Mouse (Mus musculus): ENCODE measurements around the gene Gna13. TPM values are rescaled to one million over a fixed set of nuclear protein-coding genes. Genes with fewer than 3 reads are reported as not detected.
A peak's percentile ranks its signal among the peaks of the same experiment; 100 is the strongest.

Gna13 gene
- total and polyA plus RNA-seq, 3 experiments, result 51.0 to 102 (median 56.6) TPM

DNA sequence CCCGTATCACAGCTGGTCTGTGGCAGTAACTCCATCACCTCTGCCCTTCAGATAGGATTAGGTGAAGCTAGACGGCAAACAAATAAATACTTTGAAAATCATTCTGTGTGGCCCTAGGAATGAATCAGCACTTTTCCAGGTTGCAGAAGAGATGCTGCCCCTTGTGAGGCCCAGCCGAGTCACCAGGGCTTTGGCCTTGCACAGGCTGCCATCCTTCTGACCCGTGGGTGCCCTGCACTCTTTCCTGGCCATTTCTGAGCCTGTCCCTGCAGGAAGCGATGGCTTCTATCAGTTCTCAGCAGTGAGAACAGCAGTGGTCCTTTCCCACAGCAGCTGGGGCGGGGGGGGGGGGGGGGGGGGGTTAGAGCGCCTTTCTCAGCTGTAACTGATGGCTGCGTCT is 74.3 kb downstream of the Gna13 start:
- Histone ChIP-seq H3K4me3 (ENCODE audit: control insufficient read depth in 1 of 2, insufficient read depth in 1 of 2, low read depth in 2 of 2, low read length in 2 of 2) (no peak overlapping the region), H3K79me2 (ENCODE audit: control insufficient read depth, insufficient read depth, low read length, poor library complexity) (peaks cover 2% of the 10 kb centered on the region; the same call in 1 of the 2 replicates), H3K27me3 (ENCODE audit: control insufficient read depth in 1 of 2, insufficient read depth in 2 of 2, low read length in 2 of 2) (no peaks in the 10 kb centered on the region), H3K36me3 (ENCODE audit: control insufficient read depth in 1 of 2, insufficient read depth in 2 of 2, low read length in 2 of 2) (peaks cover 0 to 8% of the 10 kb centered on the region in 2 experiments; a peak in 1 of 4 replicates), H3K9ac (ENCODE audit: control insufficient read depth, low read depth, low read length, poor library complexity, severe bottlenecking) (no peak overlapping the region), H3K9me3 (replicated peaks; ENCODE audit: insufficient read depth, low read length) (no peaks in the 10 kb centered on the region), H3K27ac (ENCODE audit: control insufficient read depth, low read depth, low read length) (no peak overlapping the region), H3K4me1 (ENCODE audit: control insufficient read depth in 1 of 2, insufficient read depth in 2 of 2, low read length in 2 of 2) (peaks cover under 1 to 7% of the 10 kb centered on the region in 2 experiments; a peak in 3 of 4 replicates)
- TF ChIP-seq GABPA (IDR thresholded peaks at IDR 0.05; ENCODE audit: low read depth, low read length) (no peak), MAZ (IDR thresholded peaks at IDR 0.05; ENCODE audit: low read depth, low read length) (no peak), MXI1 (IDR thresholded peaks at IDR 0.05; ENCODE audit: low read depth, low read length) (no peak)
- DNase-seq (ENCODE audit: low read depth, low spot score), result no peak

DNA sequence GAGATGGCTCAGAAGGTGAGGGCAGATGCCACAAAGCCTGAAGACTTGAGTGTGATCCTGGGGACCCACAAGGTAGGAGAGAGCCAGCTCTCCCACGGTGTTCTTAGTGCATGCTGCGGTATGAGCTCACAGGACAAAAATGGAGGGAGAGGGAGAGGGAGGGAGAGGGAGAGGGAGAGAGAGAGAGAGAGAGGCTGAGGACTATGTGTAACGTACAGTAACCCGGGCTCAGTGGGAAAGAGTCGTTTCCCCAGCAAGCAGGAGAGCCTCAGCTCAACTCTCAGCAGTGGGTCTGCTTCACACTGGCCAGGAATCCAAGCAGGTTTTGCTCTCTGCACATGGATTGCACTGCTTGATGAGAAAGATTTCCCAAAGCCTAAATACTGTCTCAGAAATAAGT is 76.6 kb downstream of the Gna13 start:
- TF ChIP-seq EP300 (IDR thresholded peaks at IDR 0.05; ENCODE audit: low read depth in 1 of 2, low read length in 2 of 2) (no peak), HCFC1 (IDR thresholded peaks at IDR 0.05; ENCODE audit: low read depth, low read length) (no peak), CHD1 (IDR thresholded peaks at IDR 0.05; ENCODE audit: low read depth, low read length) (no peak), BHLHE40 (IDR thresholded peaks at IDR 0.05; ENCODE audit: borderline replicate concordance, low read depth, low read length) (no peak), ELF1 (IDR thresholded peaks at IDR 0.05; ENCODE audit: low read depth, low read length) (no peak), MAFK (IDR thresholded peaks at IDR 0.05; ENCODE audit: borderline replicate concordance, low read depth, low read length) (no peak), NELFE (IDR thresholded peaks at IDR 0.05; ENCODE audit: low read depth, low read length) (no peak), ZNF384 (IDR thresholded peaks at IDR 0.05; ENCODE audit: low read depth, low read length) (no peak), RAD21 (IDR thresholded peaks at IDR 0.05; ENCODE audit: low read depth, low read length) (no peak), MAX (IDR thresholded peaks at IDR 0.05; ENCODE audit: low read length) (no peak), SIN3A (IDR thresholded peaks at IDR 0.05; ENCODE audit: low read length) (no peak), USF1 (IDR thresholded peaks at IDR 0.05; ENCODE audit: low read depth, low read length) (no peak)
- Histone ChIP-seq H3K27ac (ENCODE audit: control insufficient read depth, low read depth, low read length) (no peak overlapping the region), H3K4me3 (ENCODE audit: control insufficient read depth in 1 of 2, insufficient read depth in 1 of 2, low read depth in 2 of 2, low read length in 2 of 2) (peak overlapping the region; percentile 71 to 75), H3K36me3 (ENCODE audit: control insufficient read depth in 1 of 2, insufficient read depth in 2 of 2, low read length in 2 of 2) (peaks cover 0 to 8% of the 10 kb centered on the region in 2 experiments; a peak in 1 of 4 replicates), H3K9me3 (replicated peaks; ENCODE audit: insufficient read depth, low read length) (no peaks in the 10 kb centered on the region), H3K27me3 (ENCODE audit: control insufficient read depth in 1 of 2, insufficient read depth in 2 of 2, low read length in 2 of 2) (no peaks in the 10 kb centered on the region), H3K4me1 (ENCODE audit: control insufficient read depth in 1 of 2, insufficient read depth in 2 of 2, low read length in 2 of 2) (peaks cover 0 to 7% of the 10 kb centered on the region in 2 experiments; a peak in 3 of 4 replicates), H3K9ac (ENCODE audit: control insufficient read depth, low read depth, low read length, poor library complexity, severe bottlenecking) (peak overlapping the region; percentile 82), H3K79me2 (ENCODE audit: control insufficient read depth, insufficient read depth, low read length, poor library complexity) (peaks cover 2% of the 10 kb centered on the region; the same call in 1 of the 2 replicates)
- DNase-seq (ENCODE audit: low read depth, low spot score), result no peak

All from MEL (cell line).